Mouse (Mus musculus): Measurements from ENCODE around the gene Ephb6. TPM values are rescaled to one million over a fixed set of nuclear protein-coding genes. Genes with fewer than 3 reads are reported as not detected.

The Ephb6 gene
- polyA plus RNA-seq, 1 experiment from 2014 or later = 0.25 TPM

DNA sequence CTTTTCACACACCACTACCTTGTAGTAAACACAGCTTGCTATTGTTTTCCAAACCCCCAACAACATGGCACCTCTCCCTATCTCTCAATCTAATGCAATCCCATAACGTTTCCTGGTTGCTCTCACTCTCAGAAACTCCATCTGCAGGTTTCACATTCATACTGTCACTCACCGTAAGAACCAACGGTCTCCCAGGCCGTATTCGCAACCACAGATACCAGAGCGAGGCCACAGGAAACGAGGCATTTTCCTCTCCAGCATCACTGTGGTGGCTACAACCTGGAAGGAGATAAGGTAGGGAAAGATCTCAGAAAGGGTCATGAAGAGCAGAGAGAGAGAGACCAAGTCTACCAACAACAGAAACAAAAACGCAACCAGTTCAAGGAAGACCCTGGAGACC is 49.4 kb downstream of the Ephb6 start:
- H3K4me3 ChIP-seq (ENCODE audit: low read depth, low read length) = no peak overlapping the region
- 34% methylated on average over 8 of the region's 8 CpGs for WGBS (ENCODE audit: insufficient replicate concordance)
- no peak overlapping the region for H3K27ac ChIP-seq (ENCODE audit: low read depth)
- ATAC-seq = no peak
- no peaks in the 10 kb centered on the region for H3K9me3 ChIP-seq (ENCODE audit: low read length)
- H3K27me3 ChIP-seq (ENCODE audit: insufficient read depth, low read length) = no peaks in the 10 kb centered on the region
- H3K9ac ChIP-seq (replicated peaks) = no peak overlapping the region
- H3K4me1 ChIP-seq (ENCODE audit: insufficient read depth) = no peaks in the 10 kb centered on the region
- TF ChIP-seq EP300 (IDR thresholded peaks at IDR 0.05; ENCODE audit: low read depth) (no peak), CTCF (IDR thresholded peaks at IDR 0.05; ENCODE audit: low read depth) (no peak)
- no peak for DNase-seq
- no peak overlapping the region for H3K4me2 ChIP-seq (ENCODE audit: low read depth, low read length)
- no peaks in the 10 kb centered on the region for H3K36me3 ChIP-seq (replicated peaks; ENCODE audit: insufficient read depth, low read length)

DNA sequence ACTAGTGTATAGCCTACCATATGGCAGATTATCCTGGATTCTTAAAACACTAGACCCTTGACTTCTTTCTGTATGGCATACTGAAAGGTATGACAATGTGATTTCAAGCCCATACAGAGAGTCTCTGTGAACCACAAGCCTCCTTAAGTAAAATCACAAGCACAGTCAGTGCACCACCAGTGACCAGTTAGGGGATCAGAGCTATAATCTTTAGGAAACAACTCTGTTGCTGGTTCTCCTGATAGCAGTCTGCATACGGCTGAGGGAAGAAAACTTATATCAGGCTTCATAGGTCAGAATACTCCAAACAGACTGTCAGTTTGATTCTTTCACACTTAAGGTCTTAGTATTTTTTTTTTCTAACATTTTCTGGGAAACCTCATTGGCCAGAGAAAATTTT is 53.2 kb downstream of the Ephb6 start:
- H3K4me3 ChIP-seq (ENCODE audit: low read depth, low read length) = no peak overlapping the region
- no peak for DNase-seq
- WGBS (ENCODE audit: insufficient replicate concordance) = 39% methylated on average over 1 of the region's 1 CpGs
- H3K27ac ChIP-seq (ENCODE audit: low read depth) = no peak overlapping the region
- no peaks in the 10 kb centered on the region for H3K9me3 ChIP-seq (ENCODE audit: low read length)
- no peaks in the 10 kb centered on the region for H3K27me3 ChIP-seq (ENCODE audit: insufficient read depth, low read length)
- no peak overlapping the region for H3K9ac ChIP-seq (replicated peaks)
- no peaks in the 10 kb centered on the region for H3K36me3 ChIP-seq (replicated peaks; ENCODE audit: insufficient read depth, low read length)
- no peak for TF ChIP-seq CTCF (IDR thresholded peaks at IDR 0.05; ENCODE audit: low read depth)
- no peak for TF ChIP-seq EP300 (IDR thresholded peaks at IDR 0.05; ENCODE audit: low read depth)
- H3K4me1 ChIP-seq (ENCODE audit: insufficient read depth) = no peaks in the 10 kb centered on the region
- no peak for ATAC-seq
- no peak overlapping the region for H3K4me2 ChIP-seq (ENCODE audit: low read depth, low read length)

DNA sequence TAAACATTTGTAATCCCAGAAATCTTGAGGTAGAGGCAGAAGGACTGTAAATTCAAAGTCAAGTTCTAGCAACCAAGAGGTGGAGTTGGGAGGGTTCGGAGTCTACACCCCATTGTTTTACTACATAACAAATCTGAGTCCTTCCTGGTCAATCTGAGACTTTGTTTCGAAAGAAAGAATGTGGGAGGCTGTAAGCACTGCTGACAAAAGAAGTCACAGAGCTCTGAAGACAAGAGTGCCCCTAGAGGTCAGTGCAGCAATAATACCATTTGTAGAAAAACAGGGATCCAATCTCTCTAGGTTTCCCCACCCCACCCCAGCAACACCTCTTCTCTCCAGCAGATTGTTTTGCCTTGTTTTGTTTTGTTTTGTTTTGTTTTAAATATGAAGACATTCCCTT is 57.0 kb downstream of the Ephb6 start:
- Histone ChIP-seq H3K27ac (ENCODE audit: low read depth) (no peak overlapping the region), H3K9me3 (ENCODE audit: low read length) (no peaks in the 10 kb centered on the region), H3K4me3 (ENCODE audit: low read depth, low read length) (no peak overlapping the region), H3K36me3 (replicated peaks; ENCODE audit: insufficient read depth, low read length) (no peaks in the 10 kb centered on the region), H3K9ac (replicated peaks) (no peak overlapping the region), H3K27me3 (ENCODE audit: insufficient read depth, low read length) (no peaks in the 10 kb centered on the region), H3K4me1 (ENCODE audit: insufficient read depth) (no peaks in the 10 kb centered on the region), H3K4me2 (ENCODE audit: low read depth, low read length) (no peak overlapping the region)
- TF ChIP-seq CTCF (IDR thresholded peaks at IDR 0.05; ENCODE audit: low read depth) (peak; percentile 60), EP300 (IDR thresholded peaks at IDR 0.05; ENCODE audit: low read depth) (no peak)
- ATAC-seq (no peak), DNase-seq (no peak)
- 18% methylated on average over 2 of the region's 2 CpGs for WGBS (ENCODE audit: insufficient replicate concordance)

Other genes starting within 250 kb of the Ephb6 start
- gene Prss3, start 227.8 kb upstream of the Ephb6 start, polyA plus RNA-seq (2015; fragmentation: Nextera tagmentation; extraction: Ambion mirVana) = 3.1 TPM in 1 of 2 replicates, not detected in the other
- 4.3 TPM in 1 of 2 replicates, not detected in the other for gene Gm5771, start 213.1 kb upstream of the Ephb6 start, polyA plus RNA-seq (2015; fragmentation: Nextera tagmentation; extraction: Ambion mirVana)
- 2.3 TPM in 1 of 2 replicates, not detected in the other for gene Gm10334, start 159.3 kb upstream of the Ephb6 start, polyA plus RNA-seq (2015; fragmentation: Nextera tagmentation; extraction: Ambion mirVana)
- 4.4 TPM in 1 of 2 replicates, not detected in the other for gene Prss1, start 146.6 kb upstream of the Ephb6 start, polyA plus RNA-seq (2015; fragmentation: Nextera tagmentation; extraction: Ambion mirVana)
- 0.18 and 10.5 TPM in 2 replicates for gene Prss2, start 83.7 kb upstream of the Ephb6 start, polyA plus RNA-seq (2015; fragmentation: Nextera tagmentation; extraction: Ambion mirVana)
- gene Trpv6, start 30.9 kb downstream of the Ephb6 start, polyA plus RNA-seq (2015; fragmentation: Nextera tagmentation; extraction: Ambion mirVana) = not detected in 2 replicates
- gene Trpv5, start 75.3 kb downstream of the Ephb6 start, polyA plus RNA-seq (2015; fragmentation: Nextera tagmentation; extraction: Ambion mirVana) = 0.11 TPM in 1 of 2 replicates, not detected in the other
- not detected in 2 replicates for gene Llcfc1, start 78.9 kb downstream of the Ephb6 start, polyA plus RNA-seq (2015; fragmentation: Nextera tagmentation; extraction: Ambion mirVana)
- 58.6 and 66.7 TPM in 2 replicates for gene Kel, start 98.9 kb downstream of the Ephb6 start, polyA plus RNA-seq (2015; fragmentation: Nextera tagmentation; extraction: Ambion mirVana)
- not detected in 2 replicates for gene Olfr459, start 169.7 kb downstream of the Ephb6 start, polyA plus RNA-seq (2015; fragmentation: Nextera tagmentation; extraction: Ambion mirVana)
- not detected in 2 replicates for gene Pip, start 242.1 kb downstream of the Ephb6 start, polyA plus RNA-seq (2015; fragmentation: Nextera tagmentation; extraction: Ambion mirVana)
- not detected in 2 replicates for gene Sval2, start 247.5 kb downstream of the Ephb6 start, polyA plus RNA-seq (2015; fragmentation: Nextera tagmentation; extraction: Ambion mirVana)